Mouse (Mus musculus): ENCODE data around the gene Saa3.

GRCm38 (mm10) chr7:46716897-46717296 is 1.4 kb upstream of the Saa3 start:
- no peak for TF ChIP-seq KAT2A (IDR thresholded peaks at IDR 0.05; ENCODE audit: insufficient replicate concordance, low read length)
- no peak for TF ChIP-seq POLR2A (IDR thresholded peaks at IDR 0.05; ENCODE audit: low read depth, low read length)
- no peak for TF ChIP-seq E2F4 (IDR thresholded peaks at IDR 0.05; ENCODE audit: insufficient replicate concordance, low read depth, low read length)
- TF ChIP-seq UBTF (IDR thresholded peaks at IDR 0.05; ENCODE audit: low read depth, low read length) = no peak
- TF ChIP-seq CTCF (conservative IDR thresholded peaks at IDR 0.05 in 1 of 2, IDR thresholded peaks at IDR 0.05 in 1 of 2; ENCODE audit: low read depth in 2 of 2, low read length in 2 of 2) = no peak
- no peak for TF ChIP-seq TCF12 (IDR thresholded peaks at IDR 0.05; ENCODE audit: low read depth, low read length)
- no peak for TF ChIP-seq CHD1 (IDR thresholded peaks at IDR 0.05; ENCODE audit: low read depth, low read length)
- no peak for TF ChIP-seq EP300 (IDR thresholded peaks at IDR 0.05; ENCODE audit: low read length)
- TF ChIP-seq IRF4 (IDR thresholded peaks at IDR 0.05; ENCODE audit: low read depth, low read length) = no peak
- TF ChIP-seq TBP (conservative IDR thresholded peaks at IDR 0.05; ENCODE audit: low read depth, low read length) = no peak
- TF ChIP-seq MAX (IDR thresholded peaks at IDR 0.05; ENCODE audit: low read length) = no peak
- no peak for TF ChIP-seq GABPA (IDR thresholded peaks at IDR 0.05; ENCODE audit: insufficient replicate concordance, low read depth, low read length)
